Mouse (Mus musculus): ENCODE data around the gene Gm12830. TPM values are rescaled to one million over a fixed set of nuclear protein-coding genes. Genes with fewer than 3 reads are reported as not detected.

The Gm12830 gene
- not detected in 4 replicates for total RNA-seq (2023; ENCODE audit: inconsistent age)

GRCm38 (mm10) chr4:114821567-114822192 is at the start of gene Gm12830:
Gene Gm12830 (plus strand): TSS chr4:114821722.

Other genes with a start within 250 kb of the Gm12830 start
- 0.90 to 1.6 TPM (median 1.1 TPM) in 4 replicates for gene Foxd2, start 87.2 kb downstream of the Gm12830 start, total RNA-seq (2023; ENCODE audit: inconsistent age)
- gene Foxe3, start 104.3 kb downstream of the Gm12830 start, total RNA-seq (2023; ENCODE audit: inconsistent age): not detected in 4 replicates
- gene Cmpk1, start 165.5 kb downstream of the Gm12830 start, total RNA-seq (2023; ENCODE audit: inconsistent age): 42.5 to 54.1 TPM (median 51.3 TPM) in 4 replicates
- 0.83 to 0.97 TPM (median 0.96 TPM) in 4 replicates for gene Stil, start 178.4 kb downstream of the Gm12830 start, total RNA-seq (2023; ENCODE audit: inconsistent age)
- 0.45 to 0.60 TPM in 2 of 4 replicates, not detected in the others for gene Tal1, start 234.7 kb downstream of the Gm12830 start, total RNA-seq (2023; ENCODE audit: inconsistent age)

Measured in B cell, adult (primary cell).